Mouse (Mus musculus) cortical plate, adult 2 months (tissue): ENCODE data around the gene Gsdma.

Experiments
- CTCF ChIP-seq: fragments of 200-500 bp; IDR thresholded peaks from 2 replicates; pipeline ENCODE4 v1.5.1; 2011; ENCODE audit warnings: mild to moderate bottlenecking, control low read depth, low read length; ENCODE audit not compliant: insufficient read depth; ENCODE audit errors: extremely low read depth
- POLR2A ChIP-seq: fragments of 200-500 bp; IDR thresholded peaks from 2 replicates; pipeline ENCODE4 v1.6.1; 2011; ENCODE audit warnings: mild to moderate bottlenecking, low read length, control low read depth; ENCODE audit not compliant: insufficient read depth; ENCODE audit errors: extremely low read depth

- TF ChIP-seq POLR2A (no peak), CTCF (no peak)
Observed at GRCm38 (mm10) chr11:98682811-98683210, 18.7 kb downstream of the Gsdma start.
